Mouse (Mus musculus) urinary bladder, adult 2 months (tissue): ENCODE results near the gene Otp. TPM values are rescaled to one million over a fixed set of nuclear protein-coding genes. Genes with fewer than 3 reads are reported as not detected.

Source experiments
- DNase-seq: peaks from one replicate; pipeline ENCODE4 v3.0.0; 2022; ENCODE audit warnings: low spot score
- polyA plus RNA-seq: library from polyadenylated mRNA; depleted of rRNA; stranded (reverse); fragments of >200 nt; gene quantifications from 2 replicates; pipeline ENCODE4 v1.2.3, GENCODE M21; 2012; rRNA removed

Gene Otp
- polyA plus RNA-seq = not detected in 2 replicates

GRCm38 (mm10) chr13:94875396-94875880, at the start of gene Otp:
Gene Otp, plus strand, starts transcription at chr13:94875602.
- DNase-seq = no peak

- DNase-seq = no peak
Measured at GRCm38 (mm10) chr13:94826389-94826788, 49.0 kb upstream of the Otp start.

- DNase-seq = no peak
Measured at GRCm38 (mm10) chr13:94826986-94827385, 48.4 kb upstream of the Otp start.

GRCm38 (mm10) chr13:94827847-94828246, 47.6 kb upstream of the Otp start:
- DNase-seq = no peak

- DNase-seq = no peak
Measured at GRCm38 (mm10) chr13:94838047-94838720, 37.2 kb upstream of the Otp start.

- no peak for DNase-seq
Measured at GRCm38 (mm10) chr13:94838756-94839337, 36.6 kb upstream of the Otp start.

- DNase-seq = no peak
Measured at GRCm38 (mm10) chr13:94843236-94843635, 32.2 kb upstream of the Otp start.

GRCm38 (mm10) chr13:94847870-94848269, 27.5 kb upstream of the Otp start:
- DNase-seq = no peak

- DNase-seq = no peak
Measured at GRCm38 (mm10) chr13:94849351-94849750, 26.1 kb upstream of the Otp start.

GRCm38 (mm10) chr13:94858016-94858575, 17.3 kb upstream of the Otp start:
- no peak for DNase-seq

- no peak for DNase-seq
Measured at GRCm38 (mm10) chr13:94859256-94859655, 16.1 kb upstream of the Otp start.

GRCm38 (mm10) chr13:94862491-94863230, 12.7 kb upstream of the Otp start:
- DNase-seq = no peak

- DNase-seq = no peak
Measured at GRCm38 (mm10) chr13:94866906-94867305, 8.5 kb upstream of the Otp start.

GRCm38 (mm10) chr13:94867772-94868171, 7.6 kb upstream of the Otp start:
- no peak for DNase-seq

- peak; percentile 45 for DNase-seq
Measured at GRCm38 (mm10) chr13:94868478-94868950, 6.9 kb upstream of the Otp start.

- DNase-seq = no peak
Measured at GRCm38 (mm10) chr13:94869541-94869940, 5.9 kb upstream of the Otp start.

- DNase-seq = no peak
Measured at GRCm38 (mm10) chr13:94870071-94870460, 5.3 kb upstream of the Otp start.

GRCm38 (mm10) chr13:94870461-94871186, 4.8 kb upstream of the Otp start:
- no peak for DNase-seq

GRCm38 (mm10) chr13:94871806-94872320, 3.5 kb upstream of the Otp start:
- DNase-seq = no peak

GRCm38 (mm10) chr13:94872439-94872838, 3.0 kb upstream of the Otp start:
- no peak for DNase-seq
